Mouse (Mus musculus): Measurements from ENCODE around the gene Srpk2. TPM values are rescaled to one million over a fixed set of nuclear protein-coding genes. Genes with fewer than 3 reads are reported as not detected.

Srpk2 gene
- polyA plus RNA-seq, 1 experiment = 7.8 TPM

- 89% methylated on average over 3 of the region's 3 CpGs for WGBS
- Histone ChIP-seq H3K4me1 (ENCODE audit: control insufficient read depth, insufficient read depth, low read length) (peaks cover 5% of the 10 kb centered on the region; the same call in 1 of the 2 replicates), H3K4me3 (replicated peaks; ENCODE audit: extremely low read depth, low read depth, low read length) (no peak overlapping the region)
- TF ChIP-seq POLR2A (IDR thresholded peaks at IDR 0.05; ENCODE audit: borderline replicate concordance, extremely low read depth, low read depth, low read length) (no peak), CTCF (IDR thresholded peaks at IDR 0.05; ENCODE audit: insufficient read depth, low read length) (no peak)
- no peak for DNase-seq
Measured at GRCm38 (mm10) chr5:23516962-23517361, 167.5 kb downstream of the Srpk2 start.

GRCm38 (mm10) chr5:23515038-23515437, 169.4 kb downstream of the Srpk2 start:
- Histone ChIP-seq H3K4me1 (ENCODE audit: control insufficient read depth, insufficient read depth, low read length) (peaks cover 5% of the 10 kb centered on the region; the same call in 1 of the 2 replicates), H3K4me3 (replicated peaks; ENCODE audit: extremely low read depth, low read depth, low read length) (no peak overlapping the region)
- WGBS = 69% methylated on average over 10 of the region's 10 CpGs
- DNase-seq = no peak
- TF ChIP-seq CTCF (IDR thresholded peaks at IDR 0.05; ENCODE audit: insufficient read depth, low read length) = no peak
- no peak for TF ChIP-seq POLR2A (IDR thresholded peaks at IDR 0.05; ENCODE audit: borderline replicate concordance, extremely low read depth, low read depth, low read length)

DNA sequence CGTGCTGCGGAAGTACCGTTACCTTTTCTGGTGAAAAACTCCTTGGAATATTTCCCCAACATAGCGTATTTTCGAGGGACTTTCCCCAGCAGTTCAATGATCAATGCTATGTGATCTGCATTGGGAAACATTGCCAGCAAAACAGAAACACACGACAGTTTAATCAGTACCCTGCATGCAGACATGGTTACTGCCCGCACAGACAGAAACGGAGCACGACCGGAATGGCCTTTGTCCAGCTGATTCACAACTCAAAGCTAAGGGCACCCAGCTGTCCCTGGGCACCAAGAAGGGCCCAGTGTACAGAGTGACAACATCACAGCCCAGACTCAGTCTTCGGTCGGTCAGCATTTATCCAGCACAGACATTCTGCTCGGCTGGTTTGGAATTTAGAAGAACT, 170.9 kb downstream of the Srpk2 start:
- Histone ChIP-seq H3K4me3 (replicated peaks; ENCODE audit: extremely low read depth, low read depth, low read length) (no peak overlapping the region), H3K4me1 (ENCODE audit: control insufficient read depth, insufficient read depth, low read length) (no peaks in the 10 kb centered on the region)
- DNase-seq = no peak
- 94% methylated on average over 13 of the region's 13 CpGs for WGBS
- TF ChIP-seq CTCF (IDR thresholded peaks at IDR 0.05; ENCODE audit: insufficient read depth, low read length) (no peak), POLR2A (IDR thresholded peaks at IDR 0.05; ENCODE audit: borderline replicate concordance, extremely low read depth, low read depth, low read length) (no peak)

GRCm38 (mm10) chr5:23512556-23512955, 171.9 kb downstream of the Srpk2 start:
- H3K4me1 ChIP-seq (ENCODE audit: control insufficient read depth, insufficient read depth, low read length) = no peaks in the 10 kb centered on the region
- H3K4me3 ChIP-seq (replicated peaks; ENCODE audit: extremely low read depth, low read depth, low read length) = no peak overlapping the region
- TF ChIP-seq POLR2A (IDR thresholded peaks at IDR 0.05; ENCODE audit: borderline replicate concordance, extremely low read depth, low read depth, low read length) = no peak
- TF ChIP-seq CTCF (IDR thresholded peaks at IDR 0.05; ENCODE audit: insufficient read depth, low read length) = no peak
- no peak for DNase-seq
- WGBS = 91% methylated on average over 7 of the region's 7 CpGs

DNA sequence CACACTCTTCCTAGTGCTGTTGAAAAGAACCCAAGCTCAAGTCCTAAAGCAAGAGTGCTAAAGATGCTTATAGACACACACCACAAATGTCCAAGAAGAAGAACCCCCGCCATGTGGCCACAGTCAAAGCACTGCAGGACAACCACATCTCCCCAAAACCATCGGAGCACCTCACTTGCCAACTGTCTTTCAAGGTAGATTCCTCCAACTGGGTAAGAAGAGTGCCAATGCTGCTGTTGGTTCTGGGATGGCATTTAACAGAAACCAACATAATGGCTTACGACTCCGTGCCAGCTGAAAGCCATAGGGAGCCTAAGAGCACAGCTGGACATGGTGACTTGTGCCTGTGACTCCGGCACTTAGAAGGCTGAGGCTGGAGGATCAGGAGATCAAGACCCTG, 173.0 kb downstream of the Srpk2 start:
- DNase-seq = no peak
- WGBS = 97% methylated on average over 5 of the region's 5 CpGs
- no peak for TF ChIP-seq POLR2A (IDR thresholded peaks at IDR 0.05; ENCODE audit: borderline replicate concordance, extremely low read depth, low read depth, low read length)
- Histone ChIP-seq H3K4me3 (replicated peaks; ENCODE audit: extremely low read depth, low read depth, low read length) (no peak overlapping the region), H3K4me1 (ENCODE audit: control insufficient read depth, insufficient read depth, low read length) (no peaks in the 10 kb centered on the region; the same call in 1 of the 2 replicates)

GRCm38 (mm10) chr5:23508630-23509029, 175.8 kb downstream of the Srpk2 start:
- DNase-seq = no peak
- H3K4me3 ChIP-seq (replicated peaks; ENCODE audit: extremely low read depth, low read depth, low read length) = no peak overlapping the region
- H3K4me1 ChIP-seq (ENCODE audit: control insufficient read depth, insufficient read depth, low read length) = no peaks in the 10 kb centered on the region; the same call in 1 of the 2 replicates
- TF ChIP-seq POLR2A (IDR thresholded peaks at IDR 0.05; ENCODE audit: borderline replicate concordance, extremely low read depth, low read depth, low read length) = no peak
- TF ChIP-seq CTCF (IDR thresholded peaks at IDR 0.05; ENCODE audit: insufficient read depth, low read length) = no peak
- 86% methylated on average over 6 of the region's 6 CpGs for WGBS

DNA sequence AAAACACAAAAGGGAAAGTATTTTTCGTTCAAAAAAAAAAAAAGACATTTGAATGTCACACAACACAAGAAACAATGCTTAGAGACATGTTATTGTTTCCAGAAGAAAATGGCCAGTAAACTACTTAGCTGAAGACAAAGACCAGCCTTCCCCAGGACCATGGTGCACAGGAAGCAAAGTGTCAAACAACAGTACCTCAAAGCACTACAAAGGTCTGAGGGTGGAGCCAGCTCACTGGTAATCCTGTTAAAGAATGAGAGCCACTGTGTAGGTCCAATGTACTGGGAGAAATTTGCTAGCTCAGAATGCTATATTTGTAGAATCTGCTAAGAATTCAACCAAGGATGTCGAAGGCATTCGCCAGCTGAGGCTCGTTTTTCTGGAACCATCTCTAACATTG, 177.2 kb downstream of the Srpk2 start:
- DNase-seq = no peak
- 60% methylated on average over 4 of the region's 4 CpGs for WGBS
- TF ChIP-seq POLR2A (IDR thresholded peaks at IDR 0.05; ENCODE audit: borderline replicate concordance, extremely low read depth, low read depth, low read length) (no peak), CTCF (IDR thresholded peaks at IDR 0.05; ENCODE audit: insufficient read depth, low read length) (no peak)
- Histone ChIP-seq H3K4me1 (ENCODE audit: control insufficient read depth, insufficient read depth, low read length) (no peaks in the 10 kb centered on the region; the same call in 1 of the 2 replicates), H3K4me3 (replicated peaks; ENCODE audit: extremely low read depth, low read depth, low read length) (no peak overlapping the region)

DNA sequence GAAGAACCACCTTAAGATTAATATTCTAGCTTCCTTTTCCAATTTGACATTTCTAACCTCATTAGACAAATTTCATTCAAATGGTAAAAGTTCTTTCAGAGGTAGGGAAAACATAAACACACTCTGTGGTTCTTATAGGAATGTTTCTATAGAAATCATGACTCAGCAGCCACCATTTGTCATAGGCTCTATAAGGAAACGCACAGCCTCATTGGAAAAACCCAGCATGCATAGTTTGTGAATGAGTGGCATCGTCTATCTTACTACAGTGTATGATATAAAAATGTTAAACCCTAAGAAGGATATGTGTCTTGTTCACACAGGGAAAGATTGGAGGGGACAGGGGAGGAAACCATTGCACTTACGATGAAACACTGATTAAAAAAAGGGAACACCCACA, 178.8 kb downstream of the Srpk2 start:
- WGBS = 76% methylated on average over 3 of the region's 3 CpGs
- no peak overlapping the region for H3K4me3 ChIP-seq (replicated peaks; ENCODE audit: extremely low read depth, low read depth, low read length)
- TF ChIP-seq POLR2A (IDR thresholded peaks at IDR 0.05; ENCODE audit: borderline replicate concordance, extremely low read depth, low read depth, low read length) (no peak), CTCF (IDR thresholded peaks at IDR 0.05; ENCODE audit: insufficient read depth, low read length) (no peak)
- H3K4me1 ChIP-seq (ENCODE audit: control insufficient read depth, insufficient read depth, low read length) = no peaks in the 10 kb centered on the region; the same call in 1 of the 2 replicates
- DNase-seq = no peak

DNA sequence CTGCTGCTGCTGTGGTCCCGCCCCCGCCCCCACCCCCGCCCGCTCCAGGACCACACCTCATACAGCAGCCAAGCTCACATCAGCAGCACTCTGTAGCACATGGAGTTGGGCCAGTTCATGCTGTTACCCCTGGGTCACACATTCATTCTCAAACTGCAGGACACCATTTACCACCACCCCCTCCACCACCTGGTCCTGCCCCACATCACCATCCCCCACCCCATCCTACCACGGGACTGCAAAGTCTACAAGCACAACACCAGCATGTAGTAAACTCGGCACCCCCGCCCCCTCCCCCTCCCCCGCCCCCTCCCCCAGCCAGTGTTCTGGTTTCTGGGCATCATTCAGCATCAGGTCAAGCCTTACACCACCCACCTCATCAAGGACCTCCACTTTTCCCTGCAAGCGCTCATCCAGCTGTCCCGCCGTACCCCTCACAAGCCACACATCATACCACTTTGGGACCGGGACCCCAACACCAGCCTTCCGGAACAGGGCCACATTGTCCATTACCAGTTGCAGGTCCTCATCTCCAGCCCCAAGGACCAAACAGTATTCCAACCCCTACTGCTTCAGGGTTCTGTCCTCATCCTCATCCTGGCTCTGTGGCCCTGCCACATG, 182.0 kb downstream of the Srpk2 start:
- DNase-seq = no peak
- no peak for TF ChIP-seq POLR2A (IDR thresholded peaks at IDR 0.05; ENCODE audit: borderline replicate concordance, extremely low read depth, low read depth, low read length)
- H3K4me3 ChIP-seq (replicated peaks; ENCODE audit: extremely low read depth, low read depth, low read length) = no peak overlapping the region
- 78% methylated on average over 13 of the region's 13 CpGs for WGBS
- no peaks in the 10 kb centered on the region; the same call in 1 of the 2 replicates for H3K4me1 ChIP-seq (ENCODE audit: control insufficient read depth, insufficient read depth, low read length)

GRCm38 (mm10) chr5:23501582-23502316, 182.7 kb downstream of the Srpk2 start:
- WGBS = 69% methylated on average over 13 of the region's 13 CpGs
- H3K4me1 ChIP-seq (ENCODE audit: control insufficient read depth, insufficient read depth, low read length) = no peaks in the 10 kb centered on the region
- H3K4me3 ChIP-seq (replicated peaks; ENCODE audit: extremely low read depth, low read depth, low read length) = no peak overlapping the region
- no peak for DNase-seq
- no peak for TF ChIP-seq CTCF (IDR thresholded peaks at IDR 0.05; ENCODE audit: insufficient read depth, low read length)
- no peak for TF ChIP-seq POLR2A (IDR thresholded peaks at IDR 0.05; ENCODE audit: borderline replicate concordance, extremely low read depth, low read depth, low read length)

All from lung, adult 2 months (tissue).